Comparison of ENCODE assay signal across 22 mouse cellular contexts in genomic region chr17:15559946-15560345, GRCm38 (mm10).
"Had no signal": no experiment of that assay in that cellular context is flagged by ENCODE, and none has a peak within 500 bp of the region (broad histone marks: within the 10 kb centered on the region; RNA-seq: fewer than 3 reads in every experiment).

No protein-coding gene starts in this region.

- DNase-seq: kidney, adult 11 months; kidney, adult 8-10 months; kidney, postnatal 10 days; kidney, postnatal 36 days; layer of hippocampus, adult 9-11 months; layer of hippocampus, postnatal 36 days; left cerebral cortex, postnatal 4 days; liver; lung, adult 18-20 months; lung, postnatal 10 days; lung, postnatal 36 days; midbrain, embryonic 14.5 days; thymus, postnatal 36 days had no signal

- H3K9me3 ChIP-seq: kidney, embryonic 15.5 days; limb, embryonic 13.5 days; liver, embryonic 12.5 days; liver, embryonic 15.5 days; lung, embryonic 15.5 days; megakaryocyte, embryonic 14.5 days had no signal

- H3K36me3 ChIP-seq: kidney, embryonic 15.5 days; limb, embryonic 13.5 days; liver, embryonic 12.5 days; liver, embryonic 15.5 days; lung, embryonic 15.5 days had no signal

- H3K27me3 ChIP-seq: kidney, embryonic 15.5 days; lung, embryonic 15.5 days had no signal

- H3K9ac ChIP-seq: kidney, embryonic 15.5 days; limb, embryonic 13.5 days; liver, embryonic 12.5 days; liver, embryonic 15.5 days; lung, embryonic 15.5 days had no signal

- H3K27ac ChIP-seq: kidney, embryonic 15.5 days; left cerebral cortex, adult 2 months; limb, embryonic 13.5 days; liver, embryonic 12.5 days; liver, embryonic 15.5 days; lung, embryonic 15.5 days; stomach, postnatal 0 days had no signal

- H3K4me2 ChIP-seq: kidney, embryonic 15.5 days; limb, embryonic 13.5 days; liver, embryonic 12.5 days; liver, embryonic 15.5 days; lung, embryonic 15.5 days; midbrain, embryonic 11.5 days had no signal

- H3K4me3 ChIP-seq: kidney, embryonic 15.5 days; left cerebral cortex, adult 2 months; limb, embryonic 13.5 days; liver, embryonic 12.5 days; liver, embryonic 15.5 days; lung, embryonic 15.5 days; megakaryocyte, embryonic 14.5 days had no signal
